8 mouse cellular contexts compared by ENCODE assay signal in genomic region chr3:96603311-96603710, GRCm38 (mm10). TPM values are rescaled to one million over a fixed set of nuclear protein-coding genes. Genes with fewer than 3 reads are reported as not detected.
DNase-seq lines count a peak whose midpoint lies in the region; ATAC-seq lines count a peak whose summit lies in the region.

No protein-coding gene starts in this region.

- no peak for ATAC-seq in cerebellum, adult (ENCODE audit: insufficient number of reproducible peaks, low FRiP score, low TSS enrichment)
- ATAC-seq in forebrain, embryonic 11.5 days (replicated peaks; ENCODE audit: low FRiP score) = no peak
- no peak for ATAC-seq in limb, embryonic 11.5 days (ENCODE audit: insufficient number of reproducible peaks, low FRiP score, low TSS enrichment, low read depth)

- H3K36me3 ChIP-seq in forebrain, embryonic 11.5 days (ENCODE audit: control insufficient read depth, insufficient read depth, low read length) = no peaks in the 10 kb centered on the region
- no peaks in the 10 kb centered on the region for H3K36me3 ChIP-seq in limb, embryonic 11.5 days (ENCODE audit: control insufficient read depth, insufficient read depth, low read length)

- H3K4me2 ChIP-seq in forebrain, embryonic 11.5 days (ENCODE audit: low read depth, low read length, severe bottlenecking) = peak overlapping the region; percentile 69; the same call in 1 of the 2 replicates
- H3K4me2 ChIP-seq in limb, embryonic 11.5 days (ENCODE audit: low read depth, severe bottlenecking) = no peak overlapping the region

- peaks cover 9% of the 10 kb centered on the region for H3K27me3 ChIP-seq in forebrain, embryonic 11.5 days (ENCODE audit: control insufficient read depth, insufficient read depth, low read length)
- no peaks in the 10 kb centered on the region for H3K27me3 ChIP-seq in limb, embryonic 11.5 days (ENCODE audit: control insufficient read depth, insufficient read depth, low read length)

- peak; percentile 47 for DNase-seq in cerebellum, adult 11 months
- peak; percentile 64 for DNase-seq in MN1 (ENCODE audit: low spot score)
- no peak for DNase-seq in forebrain, embryonic 11.5 days (ENCODE audit: low spot score)
- no peak for DNase-seq in limb, embryonic 11.5 days (ENCODE audit: low spot score)
- no peak for DNase-seq in spleen, adult 18-20 months
- no peak for DNase-seq in c-Kit-positive CD71-positive TER-119-positive erythroid progenitor cells, embryonic 14.5 days (ENCODE audit: low spot score)
- DNase-seq in kidney, adult 18-20 months = no peak

- peaks cover 10% of the 10 kb centered on the region; the same call in 1 of the 2 replicates for H3K4me1 ChIP-seq in forebrain, embryonic 11.5 days (replicated peaks; ENCODE audit: control insufficient read depth, insufficient read depth, low read length)
- peaks cover 14% of the 10 kb centered on the region; the same call in 1 of the 2 replicates for H3K4me1 ChIP-seq in limb, embryonic 11.5 days (ENCODE audit: control insufficient read depth, insufficient read depth, low read length)

- no peak overlapping the region for H3K4me3 ChIP-seq in forebrain, embryonic 11.5 days (ENCODE audit: low read depth, low read length)
- H3K4me3 ChIP-seq in limb, embryonic 11.5 days (ENCODE audit: low read depth, low read length) = no peak overlapping the region

- H3K9me3 ChIP-seq in forebrain, embryonic 11.5 days (ENCODE audit: control insufficient read depth, low read length) = no peaks in the 10 kb centered on the region
- no peaks in the 10 kb centered on the region for H3K9me3 ChIP-seq in limb, embryonic 11.5 days (ENCODE audit: control insufficient read depth, low read length)

- H3K9ac ChIP-seq in forebrain, embryonic 11.5 days (ENCODE audit: low read length) = peak overlapping the region; percentile 14; the same call in 1 of the 2 replicates
- 0 out of 2 replicates have a peak overlapping the region, but pooled peaks have one; percentile 23 for H3K9ac ChIP-seq in limb, embryonic 11.5 days (ENCODE audit: low read length)

- WGBS in forebrain, embryonic 11.5 days = 56% methylated on average over 5 of the region's 5 CpGs
- WGBS in limb, embryonic 11.5 days = 67% methylated on average over 5 of the region's 5 CpGs

- H3K27ac ChIP-seq in forebrain, embryonic 11.5 days (ENCODE audit: low read depth, low read length) = no peak overlapping the region
- no peak overlapping the region for H3K27ac ChIP-seq in limb, embryonic 11.5 days (replicated peaks; ENCODE audit: low read depth, low read length)

RNA-seq across cellular contexts. Expression of gene Lix1l, which starts 2.4 kb away (rescaled TPM):
- 5.5 TPM in 2 replicates for polyA plus RNA-seq in forebrain, embryonic 11.5 days (2014; fragmentation: Nextera tagmentation; extraction: Ambion mirVana)
- polyA plus RNA-seq in limb, embryonic 11.5 days (2014; fragmentation: Nextera tagmentation; extraction: Ambion mirVana) = 5.7 and 6.4 TPM in 2 replicates

RNA-seq across cellular contexts. Expression of gene Ankrd34a, which starts 6.9 kb away (rescaled TPM):
- 1.9 and 2.4 TPM in 2 replicates for polyA plus RNA-seq in forebrain, embryonic 11.5 days (2014; fragmentation: Nextera tagmentation; extraction: Ambion mirVana)
- polyA plus RNA-seq in limb, embryonic 11.5 days (2014; fragmentation: Nextera tagmentation; extraction: Ambion mirVana) = 1.5 and 1.7 TPM in 2 replicates

RNA-seq across cellular contexts. Expression of gene Polr3gl, which starts 9.3 kb away (rescaled TPM):
- 22.0 and 28.4 TPM in 2 replicates for polyA plus RNA-seq in forebrain, embryonic 11.5 days (2014; fragmentation: Nextera tagmentation; extraction: Ambion mirVana)
- polyA plus RNA-seq in limb, embryonic 11.5 days (2014; fragmentation: Nextera tagmentation; extraction: Ambion mirVana) = 18.8 and 22.8 TPM in 2 replicates

RNA-seq across cellular contexts. Expression of gene Rbm8a, which starts 26.4 kb away (rescaled TPM):
- 198 and 199 TPM in 2 replicates for polyA plus RNA-seq in forebrain, embryonic 11.5 days (2014; fragmentation: Nextera tagmentation; extraction: Ambion mirVana)
- polyA plus RNA-seq in limb, embryonic 11.5 days (2014; fragmentation: Nextera tagmentation; extraction: Ambion mirVana) = 240 and 241 TPM in 2 replicates

RNA-seq across cellular contexts. Expression of gene Gm16253, which starts 26.5 kb away (rescaled TPM):
- polyA plus RNA-seq in forebrain, embryonic 11.5 days (2014; fragmentation: Nextera tagmentation; extraction: Ambion mirVana) = 1.0 TPM in 1 of 2 replicates, not detected in the other
- polyA plus RNA-seq in limb, embryonic 11.5 days (2014; fragmentation: Nextera tagmentation; extraction: Ambion mirVana) = 0.69 and 1.0 TPM in 2 replicates

Comparison
In these comparisons a context has a peak if more than half of its experiments do, and no peak if none do; other contexts are left out.
1. DNase-seq: peak in cerebellum, adult 11 months (single experiment) and MN1 (single experiment); none in forebrain, embryonic 11.5 days (single experiment), limb, embryonic 11.5 days (single experiment), spleen, adult 18-20 months (0 of 2), c-Kit-positive CD71-positive TER-119-positive erythroid progenitor cells, embryonic 14.5 days (single experiment) and kidney, adult 18-20 months (single experiment).